Mouse (Mus musculus) forelimb bud, embryonic 11.5 days (tissue): ENCODE measurements around the gene Runx2.
A peak's percentile ranks its signal among the peaks of the same experiment; 100 is the strongest.

Experiments used
- DNase-seq: peaks from one replicate; pipeline ENCODE4 v3.0.0-alpha.2; 2012; ENCODE audit warnings: low read depth, low spot score

Gene Runx2

DNA sequence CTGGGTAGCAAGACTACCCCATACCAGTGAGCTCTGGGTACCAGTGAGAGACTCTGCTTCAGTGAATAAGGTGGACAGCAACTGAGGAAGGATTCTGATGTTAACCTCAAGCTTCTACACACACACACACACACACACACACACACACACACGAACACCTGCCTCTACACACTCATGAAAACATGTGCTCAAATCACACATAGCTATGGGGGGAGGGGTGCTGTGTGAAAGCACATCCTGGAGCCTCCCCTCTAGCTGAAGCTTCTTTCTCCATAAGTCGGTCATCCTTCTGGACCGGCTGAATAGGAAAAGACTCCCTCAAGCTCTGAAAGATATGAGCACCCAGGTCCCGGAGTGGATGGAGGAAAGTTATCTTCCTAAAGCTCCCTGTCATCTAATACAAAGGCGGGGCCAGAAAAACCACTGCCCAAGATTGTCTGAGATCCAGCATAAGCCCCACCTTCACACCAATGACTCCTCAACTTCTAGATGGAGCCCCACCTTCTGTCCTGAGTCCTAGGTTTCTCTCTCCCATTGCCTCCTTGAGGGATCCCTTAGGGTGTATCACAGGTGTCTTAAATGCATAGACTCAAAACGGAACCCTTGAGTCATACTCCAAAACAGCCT is 152.4 kb downstream of the Runx2 start:
- DNase-seq = no peak

DNA sequence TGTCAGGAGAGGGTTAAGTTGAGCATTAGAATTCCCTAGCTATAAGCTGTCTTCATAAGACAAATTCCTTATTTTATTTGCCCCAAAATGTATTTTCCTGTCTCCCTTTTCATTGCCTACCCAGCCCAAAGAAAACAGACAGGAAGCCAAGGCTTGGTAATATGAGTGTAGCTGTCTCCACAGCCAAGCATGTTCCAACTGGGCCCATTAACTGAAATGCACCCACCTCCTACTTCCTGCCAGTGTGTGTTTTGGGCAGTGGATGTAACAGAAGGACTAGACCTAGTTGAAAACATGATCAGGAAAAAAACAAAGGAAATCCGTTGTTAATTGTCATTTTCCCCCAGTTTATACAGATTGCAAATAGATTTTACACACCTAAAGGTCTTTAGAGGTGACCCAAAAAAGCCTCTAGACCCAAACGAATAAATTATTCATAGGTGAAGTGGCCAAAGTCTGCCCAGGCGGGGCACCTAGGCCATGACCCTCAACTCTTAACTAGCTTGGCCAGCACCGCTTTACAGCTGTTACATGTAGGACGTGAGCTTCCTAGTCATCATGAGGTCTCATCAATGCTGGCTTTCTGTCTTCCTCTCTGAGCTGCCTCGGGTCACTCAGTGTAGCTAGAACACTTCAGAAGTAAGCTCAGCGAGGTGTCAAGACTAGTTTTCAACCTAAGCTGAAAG is 154.3 kb downstream of the Runx2 start:
- DNase-seq = no peak

DNA sequence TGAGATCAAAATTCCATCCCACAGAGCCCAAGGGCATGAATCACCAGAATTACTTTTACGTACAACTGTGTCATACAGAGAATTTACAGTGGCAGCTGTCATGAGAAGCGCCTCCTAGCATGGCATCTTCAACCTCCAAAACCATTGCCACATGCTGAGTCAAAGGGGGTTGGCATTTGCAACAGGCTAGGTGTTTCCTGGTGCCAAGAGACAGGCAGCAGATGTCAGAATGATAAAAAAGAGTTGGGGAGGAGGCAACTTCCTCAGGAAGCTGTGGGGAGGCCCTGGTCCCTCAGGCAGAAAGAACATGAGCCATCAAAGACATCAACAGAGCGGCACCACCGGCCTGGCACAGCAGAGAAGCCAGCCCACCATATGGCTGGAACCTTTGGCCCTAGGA is 160.1 kb downstream of the Runx2 start:
- no peak for DNase-seq

DNA sequence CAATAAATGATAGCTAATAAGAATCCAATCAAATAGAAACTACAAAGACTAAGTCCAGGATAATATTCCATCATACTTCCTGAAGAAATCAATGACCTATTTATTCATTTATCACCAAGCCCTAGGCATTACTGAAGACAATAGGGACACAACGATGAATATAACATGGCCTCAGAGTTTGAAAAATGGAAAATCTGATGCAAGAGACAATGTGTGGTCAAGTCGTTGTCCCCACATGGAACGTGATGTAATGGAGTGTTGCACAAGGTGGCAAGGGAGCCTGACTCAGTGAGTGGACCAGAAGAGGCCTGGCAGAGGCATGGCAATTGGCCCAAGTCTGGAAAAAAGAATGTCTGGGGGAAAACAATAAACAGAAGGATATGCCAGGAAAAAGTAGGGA is 161.5 kb downstream of the Runx2 start:
- no peak for DNase-seq

DNA sequence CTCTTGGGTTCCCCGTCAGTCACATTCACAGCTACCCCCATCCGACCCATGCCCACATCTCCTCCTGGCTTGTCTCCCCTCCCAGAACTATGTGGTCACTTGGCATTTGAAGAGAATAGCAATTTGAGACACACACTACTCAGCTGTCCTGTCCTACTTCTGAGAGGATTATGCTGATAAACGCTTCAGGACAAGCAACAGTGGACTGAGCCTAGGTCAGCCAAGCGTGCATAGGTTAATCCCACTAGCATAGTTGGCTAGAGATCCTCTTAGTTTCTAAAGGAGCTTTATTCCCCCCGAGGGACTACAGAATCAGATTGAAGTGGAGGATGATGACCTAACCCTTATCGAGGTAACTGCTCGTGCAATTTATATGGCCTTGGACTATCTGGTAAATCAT is 162.5 kb downstream of the Runx2 start:
- DNase-seq = no peak

DNA sequence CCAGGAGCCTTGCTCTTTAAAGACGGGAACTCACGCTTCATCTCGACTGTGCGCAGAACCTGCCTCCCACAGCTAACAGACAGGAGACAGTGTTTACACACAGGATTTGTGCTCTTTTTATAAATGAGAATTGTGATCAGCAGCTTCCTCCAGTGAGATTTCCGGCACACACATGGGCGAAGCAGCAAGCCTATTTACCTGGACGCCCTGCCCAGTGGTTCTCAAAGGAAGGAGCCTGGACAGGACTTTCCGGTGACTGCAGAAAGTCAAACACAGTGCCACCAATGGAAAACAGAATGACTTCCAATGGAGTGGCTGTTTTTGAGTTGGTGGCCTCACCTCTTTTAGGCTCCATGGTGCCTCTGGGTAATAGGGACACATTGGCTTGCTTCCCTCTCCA is 163.0 kb downstream of the Runx2 start:
- no peak for DNase-seq

DNA sequence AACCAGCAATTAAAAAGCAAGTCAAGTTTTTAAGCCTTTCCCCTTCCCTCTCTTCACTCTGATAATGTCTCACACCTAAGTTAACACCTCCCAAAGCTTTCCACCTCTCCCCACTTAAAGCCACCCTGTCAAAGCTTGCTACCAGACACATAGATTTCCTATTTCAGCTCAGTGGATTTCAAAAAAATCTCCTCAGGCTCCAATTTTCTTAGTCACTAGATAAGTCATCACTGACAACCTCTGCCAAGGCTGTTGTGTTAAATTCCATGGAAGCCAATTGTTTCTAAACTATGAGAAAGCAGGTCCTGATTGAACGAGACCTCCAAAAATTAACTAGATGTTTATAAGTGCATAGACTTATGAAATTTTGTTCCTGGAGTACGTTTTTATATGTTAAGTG is 164.2 kb downstream of the Runx2 start:
- no peak for DNase-seq

DNA sequence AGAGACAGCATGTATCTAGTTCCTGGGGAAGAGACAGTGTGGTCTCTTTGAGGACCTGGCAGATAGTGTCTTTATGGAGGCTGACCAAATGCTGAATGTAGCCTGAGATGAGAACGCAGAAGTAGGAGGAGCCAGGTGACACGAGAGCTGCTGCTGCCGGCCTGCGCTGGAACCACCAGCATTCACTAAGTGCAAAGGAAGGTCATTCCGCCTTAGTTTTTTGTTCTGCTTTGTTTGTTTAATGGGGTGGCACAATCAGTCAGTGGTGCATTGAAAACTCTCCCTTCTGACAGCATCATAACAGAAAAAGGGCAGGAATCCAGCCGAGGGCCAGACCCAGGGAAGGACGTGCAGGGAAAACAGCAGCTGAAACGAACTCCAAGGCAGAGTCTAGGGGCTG is 165.5 kb downstream of the Runx2 start:
- DNase-seq = no peak

DNA sequence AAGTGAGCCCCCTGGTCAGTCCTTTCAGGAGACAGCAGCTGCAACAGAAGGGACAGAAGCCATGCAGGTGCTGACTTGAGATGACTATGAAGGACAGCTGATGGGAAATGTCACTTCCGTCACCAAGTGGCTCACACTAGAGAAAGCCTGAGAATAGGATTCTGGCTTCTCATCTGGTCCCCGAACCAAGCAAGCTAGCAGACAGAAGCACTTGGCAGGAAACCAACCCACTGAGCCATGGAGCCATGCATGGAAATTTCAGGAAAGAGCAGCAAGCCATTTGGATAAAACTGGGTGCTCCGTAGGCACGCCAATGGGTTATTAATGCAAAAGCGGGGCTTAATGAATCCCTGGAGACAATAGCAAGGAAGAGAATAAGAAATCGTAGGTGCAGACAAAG is 166.7 kb downstream of the Runx2 start:
- no peak for DNase-seq

DNA sequence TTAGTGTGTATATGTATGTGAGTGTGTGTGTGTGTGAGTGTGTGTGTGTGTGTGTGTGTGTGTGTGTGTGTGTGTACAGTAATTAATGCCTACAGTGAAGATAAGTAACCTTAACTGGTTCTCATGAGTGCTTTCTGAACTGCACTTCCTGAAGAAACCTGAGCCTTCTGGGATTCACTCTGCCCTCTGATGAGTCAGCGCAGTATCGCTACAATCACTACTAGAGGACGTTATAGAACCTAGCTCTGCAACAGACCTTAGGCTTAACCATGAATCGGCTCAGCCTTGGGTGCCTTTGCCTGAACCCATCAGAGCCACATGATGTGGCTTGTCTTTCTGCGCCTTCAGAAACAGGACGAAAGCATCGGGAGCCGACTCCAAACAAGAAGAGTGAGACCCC is 169.5 kb downstream of the Runx2 start:
- DNase-seq = no peak

DNA sequence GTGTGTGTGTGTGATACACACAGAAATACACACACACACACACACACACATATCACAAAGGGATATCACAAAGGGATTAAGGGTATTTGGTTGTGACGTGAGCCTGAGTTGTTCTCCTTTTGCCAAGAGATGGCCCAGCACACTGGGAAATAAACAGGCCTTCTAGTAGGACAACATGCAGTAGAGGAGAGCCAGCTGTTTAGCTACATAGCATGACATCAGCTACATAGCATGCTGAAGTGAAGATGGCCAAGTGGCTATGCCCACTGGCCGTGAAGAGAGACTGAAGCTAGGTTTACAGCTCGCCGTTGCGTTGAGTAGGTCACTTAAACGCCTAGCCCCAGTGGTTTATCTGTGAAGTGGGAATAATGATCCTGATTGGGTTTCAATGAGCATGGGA is 171.3 kb downstream of the Runx2 start:
- DNase-seq = no peak

DNA sequence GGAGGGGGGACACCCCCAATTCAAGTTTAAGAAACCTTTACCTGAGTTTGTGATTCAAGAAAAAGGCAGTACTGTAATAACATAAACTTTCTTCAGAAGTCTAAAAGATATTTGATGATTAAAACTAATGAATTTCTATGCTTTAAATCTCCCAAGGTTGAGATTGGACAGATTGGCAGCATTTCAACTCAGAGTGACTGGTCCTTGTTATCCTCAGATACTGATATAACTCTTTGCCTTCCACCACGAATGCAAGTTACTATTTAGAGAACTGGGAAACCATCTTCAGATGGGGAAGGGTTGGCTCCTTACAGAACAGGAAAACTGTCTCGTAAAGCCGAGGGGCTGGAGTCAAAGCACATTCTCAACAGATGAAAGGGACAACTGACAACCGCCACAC is 172.5 kb downstream of the Runx2 start:
- DNase-seq = no peak

DNA sequence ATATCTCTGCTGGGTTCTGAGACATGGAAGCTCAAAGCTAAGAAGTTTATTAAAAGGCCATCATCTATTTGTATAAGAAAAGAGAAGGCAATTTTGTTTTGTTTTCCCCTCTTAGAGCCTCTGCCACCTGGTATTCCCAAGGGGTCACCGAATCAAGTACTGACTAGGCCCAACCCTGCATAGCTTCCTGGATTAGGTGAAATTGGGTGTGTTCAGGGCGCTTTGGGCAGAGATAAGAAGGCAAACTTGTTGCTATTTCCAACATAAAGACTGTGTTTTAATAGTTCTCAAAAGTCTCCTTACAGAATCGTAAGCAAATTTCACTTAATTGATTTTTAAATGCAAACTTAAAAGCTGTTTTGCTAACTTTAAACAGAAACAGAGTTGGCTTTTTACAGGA is 173.7 kb downstream of the Runx2 start:
- DNase-seq = no peak

DNA sequence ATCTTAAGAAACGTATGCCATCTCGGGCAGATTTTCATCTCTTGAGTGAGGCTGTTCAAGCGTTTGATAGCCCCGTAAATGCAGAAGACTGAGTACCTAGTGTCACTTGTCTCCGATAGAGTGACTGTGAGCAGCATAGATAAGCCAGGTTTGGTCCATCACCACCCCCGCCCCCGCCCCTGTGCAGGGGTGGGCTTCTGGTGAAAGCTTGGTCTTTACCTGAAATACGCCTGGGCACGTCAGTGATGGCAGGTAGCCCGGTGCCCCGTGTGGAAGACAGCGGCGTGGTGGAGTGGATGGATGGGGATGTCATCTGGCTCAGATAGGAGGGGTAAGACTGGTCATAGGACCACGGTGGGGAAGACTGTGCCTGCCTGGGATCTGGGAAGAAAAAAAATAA is 175.2 kb downstream of the Runx2 start:
- DNase-seq = no peak

DNA sequence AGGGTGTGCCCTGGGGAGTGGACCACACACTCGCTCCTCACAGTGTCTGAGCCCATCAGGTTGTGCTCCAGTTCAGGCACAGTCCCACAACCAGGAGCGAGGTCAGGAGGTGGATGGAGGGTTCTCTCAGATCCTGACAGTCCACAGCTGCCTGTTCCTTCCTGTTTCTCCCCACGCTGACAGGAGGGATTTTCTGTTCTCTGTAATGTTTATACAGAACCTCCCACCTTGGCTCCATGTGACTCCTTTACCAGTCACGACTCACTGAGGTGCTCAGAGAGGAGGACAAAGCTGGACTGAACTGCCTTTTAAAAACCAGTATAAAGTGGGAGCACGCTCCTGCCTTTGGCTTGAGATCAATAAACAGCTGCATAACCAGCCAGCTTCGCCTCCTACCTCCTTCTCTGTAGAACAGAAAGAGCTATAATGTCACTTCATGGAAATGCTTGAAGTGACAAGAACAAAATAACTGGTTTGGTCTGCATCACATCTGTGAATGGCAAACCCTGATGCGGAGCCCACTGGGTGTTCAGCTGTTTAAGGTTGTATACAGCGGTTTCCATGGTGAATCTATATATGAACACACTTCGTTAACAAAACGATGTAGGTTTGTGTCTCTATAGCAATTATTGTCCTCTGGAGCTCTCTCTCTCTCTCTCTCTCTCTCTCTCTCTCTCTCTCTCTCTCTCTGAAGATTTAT is 177.3 kb downstream of the Runx2 start:
- DNase-seq = no peak

DNA sequence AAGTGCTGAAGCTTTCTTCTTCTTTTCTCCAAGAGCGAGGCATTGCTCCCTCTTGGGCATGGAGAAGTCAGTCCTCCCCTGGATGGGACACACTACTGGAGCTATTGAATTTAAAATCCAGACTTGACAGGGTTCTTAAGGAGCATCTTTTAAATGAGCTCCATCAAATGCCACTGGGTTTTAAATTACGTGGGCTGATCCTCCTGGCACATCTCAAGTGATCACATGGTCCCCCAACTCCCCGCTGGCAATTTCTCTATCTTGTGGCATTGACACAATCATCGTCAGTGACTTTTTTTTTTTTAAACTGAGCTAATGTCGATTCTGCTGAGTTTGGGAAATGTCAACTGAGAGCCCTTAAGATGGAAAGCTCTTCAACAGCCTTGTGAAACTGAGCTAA is 180.1 kb downstream of the Runx2 start:
- no peak for DNase-seq

DNA sequence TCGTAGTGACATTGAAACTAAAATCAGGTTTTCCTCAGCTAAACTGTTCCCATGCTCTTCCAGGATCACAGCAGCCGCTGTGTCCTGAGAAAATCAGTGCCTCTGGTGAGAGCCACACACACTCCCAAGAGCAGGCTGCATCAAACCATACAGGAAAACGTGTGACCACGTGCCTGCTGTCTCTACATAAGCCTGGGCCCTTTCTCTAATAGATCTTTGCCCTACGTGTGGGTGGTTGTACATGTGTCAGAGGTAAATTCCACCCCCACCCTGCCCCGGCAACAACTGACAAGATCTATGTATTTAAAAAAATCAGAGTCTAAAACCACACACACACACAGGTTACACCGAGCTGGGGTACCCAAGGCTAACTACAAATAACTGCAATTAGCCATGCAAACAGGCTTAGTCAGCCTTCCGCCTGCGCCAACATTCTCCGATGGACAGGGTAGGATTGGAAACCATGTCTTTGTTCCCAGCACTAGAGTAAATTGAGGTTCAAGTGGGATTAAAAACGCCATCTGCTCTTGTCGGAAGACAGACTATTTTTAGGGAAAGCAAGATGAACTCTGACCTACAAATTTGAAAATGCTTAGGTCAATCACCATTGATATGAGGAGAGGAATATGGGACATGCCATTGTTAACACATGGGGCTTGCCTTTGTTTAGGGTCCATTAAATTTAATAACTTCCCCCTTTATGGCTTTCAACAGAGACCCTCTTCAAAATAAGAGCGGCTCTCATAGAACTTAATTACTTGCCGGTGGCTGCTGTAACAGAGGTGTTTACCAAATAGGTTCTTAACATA is 180.8 kb downstream of the Runx2 start:
- peak; percentile 25 for DNase-seq

DNA sequence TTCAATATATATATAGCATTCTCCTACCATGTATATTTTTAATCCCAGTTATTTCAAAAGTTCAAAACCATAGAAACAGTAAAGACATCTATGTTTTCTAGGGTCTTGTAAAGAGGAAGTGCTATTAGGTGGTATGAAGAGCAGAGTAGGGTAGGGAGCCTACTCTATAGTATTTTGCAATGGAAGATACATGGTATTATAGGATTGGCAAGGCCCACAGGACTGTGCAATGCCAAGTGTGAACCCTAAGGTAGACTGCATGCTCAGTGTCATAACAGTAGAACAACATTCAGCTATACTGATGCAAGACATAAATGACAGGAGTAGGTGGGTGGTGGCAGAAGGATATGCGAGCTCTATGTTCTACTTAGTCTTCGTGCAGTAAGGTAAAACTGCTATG is 181.7 kb downstream of the Runx2 start:
- DNase-seq = no peak

DNA sequence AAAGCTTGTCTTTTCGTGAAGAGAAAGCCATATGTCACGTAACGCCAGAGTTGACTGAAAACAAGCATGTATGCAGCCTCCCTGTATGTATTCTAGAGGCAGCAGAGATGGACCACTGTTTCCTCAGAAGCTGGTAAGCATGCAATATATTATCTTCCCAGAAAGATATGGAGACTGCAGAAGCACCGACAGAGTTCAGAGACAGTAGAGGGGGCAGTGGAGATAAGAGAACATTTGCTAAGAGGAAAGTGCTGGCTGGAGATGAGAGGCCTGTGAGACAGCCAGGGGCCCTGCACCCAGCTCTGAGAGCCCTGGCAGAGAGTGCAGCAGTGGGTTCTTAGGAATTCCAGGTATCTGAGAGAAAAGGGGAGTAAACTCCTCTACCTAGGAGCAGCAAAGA is 182.3 kb downstream of the Runx2 start:
- DNase-seq = no peak

DNA sequence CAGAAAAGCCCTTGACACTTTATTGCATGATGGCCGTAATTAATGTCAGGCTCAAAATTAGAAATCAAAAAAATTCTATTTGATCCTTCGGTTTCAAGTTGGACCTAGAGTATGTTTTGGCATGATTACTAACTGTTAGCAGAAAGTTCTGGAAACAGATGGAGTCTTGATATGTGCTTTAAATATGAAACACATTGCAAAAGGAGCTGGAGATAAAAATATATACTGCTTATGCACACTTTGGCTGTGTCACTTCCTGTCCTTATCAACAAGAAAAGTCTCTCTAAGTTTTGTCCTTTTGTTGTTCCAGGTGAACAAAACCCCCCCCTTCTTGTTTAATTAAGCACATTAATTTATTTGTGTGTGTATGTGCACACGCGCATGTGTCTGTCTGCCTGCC is 183.0 kb downstream of the Runx2 start:
- no peak for DNase-seq

DNA sequence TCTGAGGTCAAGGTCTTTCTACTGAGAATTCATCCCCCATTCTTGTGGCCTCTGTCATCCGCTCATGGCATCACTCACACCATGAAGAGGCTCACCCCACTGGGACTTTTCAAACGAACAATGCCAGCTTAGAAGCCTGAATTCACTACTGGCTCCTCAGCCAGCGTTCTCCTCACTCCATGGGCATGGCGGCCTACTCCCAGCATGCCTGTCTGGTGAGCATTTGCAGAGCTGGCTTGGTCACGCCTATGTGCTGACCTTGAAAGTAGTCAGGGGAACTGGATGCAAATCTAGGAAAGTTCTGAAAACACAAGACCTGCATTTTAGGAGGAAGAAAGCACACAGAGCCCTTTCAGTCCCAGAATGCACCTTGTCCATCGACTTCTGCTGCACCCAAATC is 187.3 kb downstream of the Runx2 start:
- DNase-seq = no peak

DNA sequence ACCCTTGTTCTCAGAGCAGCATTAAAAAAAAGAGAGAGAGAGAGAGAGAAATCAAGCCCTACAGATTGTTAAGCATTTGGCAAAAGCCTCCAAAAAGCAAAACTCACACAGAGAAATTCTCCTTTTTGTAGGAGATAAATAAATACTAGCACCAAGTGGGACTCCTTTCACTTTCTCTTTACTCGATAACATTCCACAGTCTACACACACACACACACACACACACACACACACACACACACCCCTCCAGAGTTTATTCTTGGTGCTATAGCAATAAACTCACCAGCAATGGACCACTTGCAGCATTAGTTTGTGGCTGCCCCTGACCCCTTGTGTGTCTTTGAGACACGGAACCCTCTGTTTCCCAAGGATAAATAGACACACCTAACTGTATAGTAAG is 190.9 kb downstream of the Runx2 start:
- DNase-seq = no peak
